Mouse (Mus musculus) R1 (cell line): ENCODE data around the gene Eef1g.
"Not testable (repeated sequence)": the region's sequence is repeated elsewhere in the genome, so short reads cannot be mapped to it uniquely, and the experiment has no call there.

Experiments
- DNase-seq: peaks from one replicate; pipeline ENCODE4 v3.0.0-alpha.2; 2018; ENCODE audit warnings: low read depth, low spot score

The Eef1g gene

DNA sequence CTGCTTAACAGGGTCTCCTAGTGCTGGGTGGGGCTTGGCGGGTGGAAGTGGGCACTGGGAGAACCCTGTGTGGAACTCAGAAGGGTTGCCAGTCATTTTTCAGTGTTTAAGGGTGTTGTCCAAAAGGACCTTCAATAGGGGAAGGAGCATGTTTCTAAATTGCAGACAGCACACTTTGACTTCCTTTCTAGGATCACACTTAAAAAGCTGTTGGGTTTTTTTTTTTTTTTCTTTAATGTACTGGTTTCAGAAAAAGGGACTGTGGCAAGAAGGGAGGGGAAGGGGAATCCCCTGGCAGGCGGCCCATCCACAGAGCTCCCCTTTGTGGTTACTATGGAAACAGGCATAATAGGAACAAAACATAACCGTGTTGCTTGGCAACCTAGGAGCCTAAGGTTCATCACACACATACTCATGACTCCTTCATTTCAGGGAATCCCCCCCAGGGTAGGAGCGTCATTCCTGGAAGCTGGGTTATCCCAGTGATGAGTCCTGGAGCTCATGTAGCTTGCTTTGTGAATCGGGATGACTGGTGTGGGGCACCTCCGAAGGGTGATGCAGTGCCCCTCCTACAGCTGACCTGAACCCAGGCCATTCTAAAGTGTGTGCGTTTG is 17.5 kb downstream of the Eef1g start:
- DNase-seq, result peak; percentile 87

DNA sequence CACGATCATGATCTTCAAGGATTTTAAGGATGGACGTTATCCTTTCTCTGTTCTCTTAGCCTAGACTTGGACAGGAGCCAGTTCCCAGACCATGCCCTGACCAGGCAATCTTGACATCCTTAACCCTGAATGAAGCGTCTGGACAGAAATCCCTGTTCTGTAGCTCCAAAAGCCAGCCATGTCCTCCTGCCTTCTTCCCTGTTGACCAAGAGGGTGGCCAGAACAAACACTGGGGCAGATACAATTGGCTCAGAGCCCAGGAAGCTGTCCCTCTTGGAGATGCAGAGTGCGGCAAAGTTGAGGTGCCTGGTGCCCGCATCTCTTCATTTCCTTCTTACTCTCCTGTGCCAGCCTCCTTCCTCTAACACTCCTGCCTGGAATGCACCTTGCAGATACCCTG is 19.1 kb downstream of the Eef1g start:
- DNase-seq, result no peak

DNA sequence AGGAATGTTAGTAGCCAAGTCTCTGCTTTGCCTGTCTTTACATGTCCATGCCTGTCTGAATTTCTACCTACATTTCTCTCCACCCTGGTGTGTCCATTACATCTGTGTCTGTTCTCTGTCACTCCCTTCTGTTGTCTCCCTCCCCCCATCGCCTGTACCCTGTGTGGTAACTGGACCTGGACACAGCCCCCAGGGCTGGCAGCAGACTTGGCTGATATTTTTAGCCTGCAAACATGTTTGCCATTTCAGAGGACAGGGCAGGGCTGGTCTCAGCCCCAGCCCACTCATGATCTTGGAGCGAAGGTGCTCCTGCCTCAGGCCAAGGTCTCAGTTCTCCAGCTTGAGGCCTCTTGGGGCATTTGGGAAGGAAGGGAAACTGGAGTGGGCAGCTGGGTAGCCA is 21.0 kb downstream of the Eef1g start:
- no peak for DNase-seq

DNA sequence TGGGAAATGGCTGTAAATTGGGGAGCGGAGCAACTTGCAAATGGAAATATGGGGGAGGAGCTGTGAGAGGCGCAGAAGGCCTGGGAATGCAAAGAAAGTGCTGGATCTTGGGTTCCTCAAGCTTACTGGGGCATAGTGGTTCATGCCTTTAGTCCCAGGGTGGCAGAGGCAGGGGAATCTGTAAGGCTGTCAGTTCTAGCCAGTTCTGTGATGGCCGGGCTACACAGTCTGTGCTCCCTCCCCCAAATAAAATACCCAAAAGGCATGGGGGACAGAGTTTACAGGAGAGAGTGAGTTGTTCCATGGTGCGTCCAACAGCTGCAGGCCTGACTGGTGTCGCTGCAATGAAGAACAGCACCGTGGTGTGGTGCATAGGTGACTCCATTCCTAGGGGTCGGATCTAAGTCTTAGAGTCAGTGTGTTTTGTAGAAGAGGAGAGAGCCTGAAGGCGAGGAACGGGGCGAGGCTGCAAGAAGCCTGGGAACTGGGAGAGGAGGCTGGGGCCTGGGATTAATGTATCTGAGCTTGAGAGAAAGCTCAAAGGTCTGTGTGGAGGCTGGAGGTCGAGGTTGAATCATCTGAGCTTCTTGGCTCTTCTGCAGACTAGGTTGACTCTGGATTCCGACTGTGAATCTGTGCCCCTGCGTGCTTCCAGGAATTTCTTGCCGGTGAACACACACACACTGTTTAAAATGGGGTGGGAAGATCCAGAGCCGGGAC is 21.7 kb downstream of the Eef1g start:
- no peak for DNase-seq

DNA sequence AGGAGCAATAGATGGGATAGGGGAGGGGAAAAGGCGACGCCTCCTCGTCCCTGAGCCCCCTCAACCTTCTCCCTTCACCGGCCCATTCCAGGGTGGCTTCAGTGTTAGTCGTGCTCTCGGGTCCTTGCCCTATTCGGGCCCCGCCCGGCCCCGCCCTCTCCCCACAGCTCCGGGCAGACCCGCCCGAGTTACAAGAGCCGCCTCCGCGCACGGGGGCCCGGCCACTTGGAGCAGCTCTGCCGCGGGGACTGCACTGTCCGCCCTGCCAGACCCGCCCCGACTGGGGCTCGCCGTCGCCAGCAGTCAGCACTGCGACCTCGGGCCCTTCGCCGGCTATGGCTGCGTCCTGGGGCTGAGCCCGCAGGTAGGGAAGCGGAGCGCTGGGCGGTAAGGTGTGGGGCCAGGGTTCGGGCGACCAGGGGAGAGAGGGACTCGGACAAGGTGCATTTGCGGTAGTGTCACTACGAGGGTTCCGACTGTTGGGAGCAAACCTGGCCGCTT is 22.3 kb downstream of the Eef1g start, which contains the start of gene Ahnak:
TSS of gene Ahnak (plus strand) at position 219 of the 501 bp plus-strand sequence.
- DNase-seq, result peak; percentile 78

DNA sequence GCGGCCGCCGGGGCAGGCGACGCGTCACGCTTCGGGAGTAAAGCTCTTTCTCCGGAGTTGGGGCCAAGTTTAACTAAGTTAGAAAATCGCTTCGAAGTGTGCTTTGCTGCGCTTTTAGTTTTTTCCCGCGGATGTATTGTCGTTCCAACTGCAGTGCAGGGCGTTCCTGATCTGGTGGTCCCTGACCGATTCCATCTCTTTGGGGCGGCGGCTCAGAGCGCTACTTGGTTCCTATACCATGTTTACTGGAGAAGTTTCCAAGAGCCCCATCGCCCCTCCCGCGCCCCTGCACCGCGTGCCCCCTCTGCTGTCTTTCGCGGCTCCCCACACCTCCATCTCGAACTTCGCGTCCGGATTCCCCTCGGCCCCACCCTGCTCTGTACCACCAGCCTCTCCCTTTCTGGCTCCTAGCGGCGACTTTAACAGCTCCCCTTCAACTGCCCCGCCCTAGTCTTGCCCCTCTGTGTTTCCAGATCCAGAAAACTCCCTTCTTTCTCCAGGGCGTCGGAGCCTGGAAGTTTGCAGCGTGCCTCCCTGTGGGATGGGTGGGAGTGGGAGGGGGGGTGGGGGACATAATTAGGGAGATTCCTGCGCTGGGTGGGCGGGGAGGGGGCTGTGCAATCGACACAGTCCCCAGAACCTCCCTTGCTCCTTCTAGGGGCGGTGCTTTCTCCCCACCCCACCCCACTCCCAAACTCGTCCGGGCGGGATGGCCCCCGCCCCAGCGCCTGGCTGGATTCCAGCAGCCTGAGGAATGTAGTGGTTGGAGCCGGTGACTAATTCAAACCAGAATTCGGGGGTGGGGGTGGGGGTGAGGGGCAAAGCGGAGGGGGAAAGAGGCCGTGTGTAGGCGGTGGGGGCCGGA is 23.0 kb downstream of the Eef1g start:
- peak; percentile 98 for DNase-seq

DNA sequence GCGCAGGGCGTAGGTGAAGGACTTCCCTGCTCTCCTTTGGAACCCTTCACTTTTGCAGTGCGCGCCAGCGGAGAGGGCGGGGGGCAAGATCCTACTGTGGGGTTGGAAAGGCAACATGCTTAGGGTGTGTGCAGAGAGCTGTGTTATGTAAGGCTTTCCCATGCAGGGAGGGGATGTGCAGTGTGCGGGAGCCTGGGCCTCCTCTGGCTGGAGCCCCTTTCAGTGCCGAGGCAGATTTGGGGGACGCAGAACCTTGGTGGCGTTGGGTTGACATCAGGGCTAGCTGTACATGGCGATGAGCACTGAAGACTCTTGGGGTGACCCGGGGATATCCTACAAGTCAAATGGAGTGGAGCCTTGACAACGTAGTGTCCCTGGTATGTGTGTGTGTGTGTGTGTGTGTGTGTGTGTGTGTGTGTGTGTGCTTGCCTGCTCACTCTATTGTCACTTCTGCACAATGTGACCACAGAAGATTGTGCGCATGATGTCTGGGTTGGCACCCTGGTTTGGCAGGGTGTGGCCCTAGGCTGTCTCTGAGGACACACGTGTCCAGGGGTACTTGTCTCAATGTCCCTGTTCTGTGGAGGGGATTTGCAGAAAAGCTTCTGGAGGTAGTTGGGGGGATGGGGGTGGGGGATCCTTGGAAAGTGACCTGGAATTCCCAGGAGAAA is 23.7 kb downstream of the Eef1g start:
- no peak for DNase-seq

DNA sequence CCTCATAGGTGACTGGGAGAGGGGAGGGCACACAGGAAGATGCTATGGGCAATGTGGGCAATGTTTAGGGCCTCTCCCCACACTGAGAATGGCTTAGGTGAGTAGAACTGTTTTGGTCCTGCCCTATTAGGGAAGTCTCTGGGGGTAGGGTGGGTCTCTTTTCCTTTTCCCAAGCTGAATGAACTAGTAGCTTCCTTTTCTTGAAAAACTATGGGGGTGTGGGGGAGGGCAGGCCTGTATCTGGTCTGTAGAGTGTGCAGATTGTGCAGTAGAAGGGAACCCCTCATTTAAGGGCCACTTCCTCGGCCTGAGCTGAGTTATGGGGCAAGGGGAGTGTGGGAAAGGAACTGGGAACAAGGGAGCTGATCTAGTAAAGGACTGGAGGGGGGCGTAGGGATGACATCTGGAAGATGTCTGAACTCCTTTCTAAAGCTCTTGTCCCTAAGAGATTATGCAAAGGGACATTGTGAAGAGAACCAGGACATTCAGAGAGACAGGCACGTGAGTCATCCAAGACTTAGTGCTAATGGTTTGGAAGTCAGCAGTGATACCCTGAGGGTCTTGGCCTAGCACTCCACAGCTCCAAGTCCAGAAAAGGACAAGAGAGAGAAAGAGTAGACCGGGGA is 24.5 kb downstream of the Eef1g start:
- DNase-seq, result no peak

DNA sequence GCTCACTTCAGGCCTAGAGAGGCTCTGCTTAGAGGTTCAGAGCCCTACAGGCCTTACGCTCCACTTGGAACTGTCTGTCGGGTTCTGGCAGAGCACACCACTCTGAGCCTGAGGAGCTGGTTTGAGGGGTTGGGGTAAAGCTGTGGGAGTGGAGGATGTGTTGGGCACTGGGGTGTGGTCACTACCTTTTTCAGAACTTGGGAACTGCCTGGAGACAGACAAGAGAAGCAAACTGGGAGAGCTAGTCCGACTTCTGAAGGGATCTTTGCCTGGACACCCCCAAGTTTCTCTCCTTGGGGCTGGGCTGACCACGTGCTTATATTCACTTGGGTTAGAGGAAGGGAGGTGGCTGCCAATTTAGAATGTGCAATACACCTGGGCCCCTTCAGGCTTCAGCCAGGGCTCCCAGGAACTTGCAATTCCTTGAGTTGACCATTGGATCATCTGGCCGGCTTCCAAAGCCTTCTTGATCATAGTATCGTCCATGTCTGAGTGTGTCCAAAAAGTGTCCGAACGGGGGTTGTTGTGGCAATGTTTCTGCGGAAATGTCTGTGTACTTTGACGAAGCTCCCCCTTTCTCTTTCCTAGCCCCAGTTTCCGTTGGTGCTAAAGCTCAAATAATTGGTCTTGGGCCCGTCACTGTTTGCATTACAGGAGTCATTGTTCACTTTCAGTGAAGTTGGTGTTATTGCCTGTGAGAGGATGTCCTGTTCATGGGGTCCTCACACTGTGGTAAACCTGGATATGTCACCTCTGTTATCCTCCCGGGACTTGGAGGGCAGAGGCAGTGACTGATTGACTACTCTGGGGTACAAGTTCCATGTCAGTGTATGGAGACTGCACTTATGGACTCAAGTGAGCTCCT is 25.3 kb downstream of the Eef1g start:
- DNase-seq, result no peak

DNA sequence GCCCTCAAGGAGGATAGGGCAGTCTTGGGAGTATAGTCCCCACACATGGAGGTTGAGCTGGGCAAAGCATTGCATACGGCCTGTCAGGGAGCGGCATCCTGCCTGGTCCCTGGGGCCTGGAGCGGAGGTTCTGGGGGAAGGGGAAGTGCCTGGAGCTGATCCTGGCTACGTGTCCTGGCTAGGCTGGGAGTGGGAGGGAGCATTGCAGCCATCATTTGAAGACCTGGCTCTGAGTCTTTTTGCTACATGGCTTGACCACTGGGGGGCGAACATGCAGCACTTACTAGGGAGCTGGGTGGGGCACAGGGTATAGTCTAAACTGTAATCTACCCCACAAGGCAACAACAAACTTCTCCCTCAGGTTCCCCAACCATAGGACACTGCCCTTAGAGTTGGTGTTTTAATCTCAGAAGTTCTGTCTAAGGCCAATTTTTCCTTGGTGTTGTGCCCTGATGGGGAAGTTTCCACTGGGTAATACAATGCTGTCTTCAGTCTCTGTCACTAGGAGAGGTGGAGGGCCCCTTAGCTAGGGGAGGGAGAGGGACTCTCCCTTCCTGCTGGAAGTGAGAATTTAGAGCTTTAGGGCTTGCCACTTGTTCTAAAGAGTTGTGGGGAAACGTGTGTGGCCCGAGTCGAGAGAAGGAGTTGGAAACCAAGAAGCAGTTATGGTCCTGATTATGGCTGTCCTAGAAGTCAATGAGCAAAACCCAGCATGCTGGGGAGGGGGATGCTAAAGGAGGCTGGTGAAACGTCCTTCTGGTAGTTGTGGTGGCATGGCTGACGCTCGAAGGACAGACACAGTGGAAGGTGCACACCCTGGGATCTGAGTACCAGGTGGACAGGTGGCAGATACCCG is 26.2 kb downstream of the Eef1g start:
- peak; percentile 88 for DNase-seq

DNA sequence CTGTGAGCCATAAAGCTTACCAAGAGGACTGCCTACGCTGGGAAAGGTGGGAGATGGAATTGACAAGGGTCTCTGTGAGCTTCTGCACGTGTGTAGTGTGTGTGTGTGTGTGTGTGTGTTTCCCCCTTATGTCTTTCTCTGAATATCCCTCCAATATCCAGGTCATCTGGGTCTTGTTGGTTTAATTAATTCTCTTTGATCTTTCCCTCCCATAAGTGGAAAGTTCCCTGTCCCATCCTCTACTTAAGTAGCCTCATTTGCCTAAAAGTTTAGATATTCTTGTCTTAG is 26.7 kb downstream of the Eef1g start:
- DNase-seq, result no peak

DNA sequence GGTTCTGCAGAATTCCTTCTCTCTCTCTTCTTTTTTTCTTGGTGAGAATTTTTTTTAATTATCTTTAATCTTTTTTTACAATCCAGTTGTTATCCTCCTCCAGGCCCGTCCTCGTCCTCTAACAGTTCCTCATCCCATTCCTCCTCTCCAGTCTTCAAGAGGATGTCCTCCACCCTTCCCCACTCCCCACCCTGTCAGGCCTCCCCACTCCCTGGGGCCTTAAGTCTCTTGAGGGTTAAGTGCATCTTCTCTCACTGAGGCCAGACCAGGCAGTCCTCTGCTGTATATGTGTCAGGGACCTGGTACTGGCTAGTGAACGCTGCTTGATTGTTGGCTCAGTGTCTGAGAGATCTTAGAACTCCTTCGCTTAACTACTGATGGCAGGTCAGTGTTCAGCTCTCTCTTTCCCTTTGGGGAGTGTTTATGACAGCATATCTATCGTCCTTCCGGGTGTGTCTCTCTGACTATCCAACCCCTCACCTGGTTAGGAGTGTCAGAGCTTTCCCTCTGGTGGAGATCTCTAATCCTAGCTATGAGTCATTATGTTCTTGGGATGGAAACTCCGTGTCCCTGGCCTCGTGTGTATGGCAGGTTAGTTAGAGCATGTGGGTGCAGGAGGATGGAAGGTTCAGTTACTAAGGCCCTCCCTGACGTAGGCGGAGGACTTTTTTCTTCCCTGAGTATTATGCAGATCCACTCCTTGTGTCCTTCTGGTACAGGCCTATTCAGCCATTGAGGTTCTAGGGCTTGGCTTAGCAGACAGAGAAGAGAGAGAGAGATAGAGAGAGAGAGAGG is 28.2 kb downstream of the Eef1g start:
- DNase-seq, result no peak

DNA sequence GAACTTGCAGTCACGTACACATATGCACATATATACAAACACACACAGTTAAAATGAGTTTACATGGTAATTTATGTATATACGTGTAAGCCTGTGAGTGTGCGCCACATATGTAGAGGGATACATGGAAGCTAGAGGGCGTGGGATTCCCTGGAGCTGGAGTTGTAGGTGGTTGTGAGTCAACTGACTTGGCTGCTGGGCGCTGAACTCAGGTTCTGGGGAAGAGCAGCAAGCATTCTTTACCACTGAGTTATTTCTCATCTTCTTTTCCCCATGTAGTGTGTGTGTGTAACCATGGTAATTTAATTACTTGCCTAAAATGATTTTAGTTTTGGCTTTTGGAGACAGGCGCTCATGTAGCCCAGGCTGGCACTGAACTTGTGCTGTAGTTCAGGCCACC is 29.8 kb downstream of the Eef1g start:
- DNase-seq, result no peak

DNA sequence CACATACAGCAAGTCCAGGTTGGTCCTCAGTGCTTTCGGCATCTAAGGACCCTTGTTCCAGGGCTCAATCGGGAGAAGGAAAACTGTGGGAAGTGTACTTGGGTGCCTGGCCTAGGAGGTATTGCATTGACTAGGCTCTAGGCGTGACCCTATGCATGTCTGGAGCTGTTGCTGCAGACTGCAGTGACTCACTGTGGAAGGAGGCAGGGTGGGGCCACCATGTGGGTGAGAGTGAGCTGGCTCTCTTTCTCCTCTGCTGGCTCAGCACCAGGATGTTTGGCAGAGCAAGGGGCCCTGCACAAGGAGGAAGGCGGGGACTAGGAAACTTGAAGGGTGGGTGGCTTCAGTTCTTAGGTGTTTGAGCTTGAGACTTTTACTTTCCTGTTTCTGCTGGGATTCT is 30.7 kb downstream of the Eef1g start:
- peak; percentile 69 for DNase-seq

DNA sequence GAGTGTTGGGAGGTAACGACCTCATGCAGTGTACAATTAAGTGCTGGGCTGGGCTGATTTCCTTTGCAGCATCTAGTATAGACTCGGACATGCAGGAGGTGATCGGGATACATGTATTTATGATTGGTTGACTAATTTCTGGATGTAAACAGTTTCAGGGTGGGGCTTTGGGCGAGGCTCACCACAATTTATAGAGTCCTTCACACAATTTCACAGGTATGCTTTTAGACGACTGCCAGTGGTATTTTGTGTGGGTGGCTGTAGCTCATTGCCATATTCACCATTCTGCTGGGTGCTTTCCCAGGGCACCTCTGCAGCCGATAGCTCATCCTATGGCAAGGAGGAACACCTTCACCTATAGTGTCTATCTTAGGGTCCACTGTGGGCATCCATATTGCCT is 31.7 kb downstream of the Eef1g start:
- no peak for DNase-seq

DNA sequence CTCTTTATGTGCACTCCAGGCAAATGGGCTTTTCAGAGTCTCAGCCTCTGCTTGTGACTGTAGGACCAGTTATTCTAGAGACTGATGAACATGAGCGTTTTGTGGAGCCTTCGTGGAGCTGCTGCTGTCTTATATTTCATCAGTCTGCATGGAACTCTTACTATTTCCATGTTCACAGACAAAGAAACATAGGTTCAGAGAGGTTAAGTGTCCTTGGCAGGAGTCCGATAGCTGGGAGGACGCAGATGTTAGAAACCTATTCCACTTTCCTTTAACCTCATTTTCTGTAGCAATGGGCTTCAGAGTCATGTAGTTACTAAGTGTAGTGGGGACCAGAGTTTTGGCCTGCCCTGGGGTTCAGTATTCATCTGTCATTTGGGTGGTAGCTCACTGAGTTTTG is 32.4 kb downstream of the Eef1g start:
- DNase-seq, result no peak

DNA sequence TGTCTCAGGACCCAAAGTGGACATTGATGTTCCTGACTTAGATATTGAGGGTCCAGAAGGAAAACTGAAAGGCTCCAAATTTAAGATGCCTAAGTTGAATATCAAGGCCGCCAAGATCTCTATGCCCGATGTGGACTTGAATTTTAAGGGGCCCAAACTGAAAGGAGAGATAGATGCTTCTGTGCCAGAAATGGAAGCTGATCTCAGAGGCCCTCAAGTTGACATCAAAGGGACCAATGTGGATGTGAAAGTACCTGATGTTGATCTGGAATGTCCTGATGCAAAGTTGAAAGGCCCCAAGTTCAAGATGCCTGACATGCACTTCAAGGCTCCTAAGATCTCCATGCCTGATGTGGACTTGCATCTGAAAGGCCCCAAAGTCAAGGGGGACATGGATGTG is 40.1 kb downstream of the Eef1g start:
- DNase-seq, result not testable (repeated sequence)

DNA sequence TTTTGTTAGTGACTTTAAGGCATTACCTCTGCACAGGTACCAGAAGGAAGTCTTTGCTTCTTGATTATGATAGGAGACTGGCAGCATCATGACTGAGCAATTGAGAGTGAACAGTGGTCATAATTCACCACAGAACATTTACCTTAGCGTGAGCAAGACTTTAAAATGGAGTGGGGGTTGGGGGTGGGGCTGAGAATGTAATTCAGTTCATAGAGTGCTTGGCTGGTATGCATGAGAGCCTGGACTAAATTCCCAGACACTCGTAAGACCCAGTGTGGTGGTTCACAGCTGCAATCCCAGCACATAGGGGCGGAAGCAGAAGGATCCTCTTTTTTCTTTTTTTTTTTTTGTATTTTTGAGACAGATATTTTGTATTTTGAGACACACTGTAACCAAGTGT is 52.5 kb downstream of the Eef1g start:
- DNase-seq, result no peak
